Mouse (Mus musculus): ENCODE data around the gene Ppp1r12a. TPM values are rescaled to one million over a fixed set of nuclear protein-coding genes. Genes with fewer than 3 reads are reported as not detected.

Gene Ppp1r12a
- total and polyA plus RNA-seq, 3 experiments = 8.5 to 110 (median 84.0) TPM

DNA sequence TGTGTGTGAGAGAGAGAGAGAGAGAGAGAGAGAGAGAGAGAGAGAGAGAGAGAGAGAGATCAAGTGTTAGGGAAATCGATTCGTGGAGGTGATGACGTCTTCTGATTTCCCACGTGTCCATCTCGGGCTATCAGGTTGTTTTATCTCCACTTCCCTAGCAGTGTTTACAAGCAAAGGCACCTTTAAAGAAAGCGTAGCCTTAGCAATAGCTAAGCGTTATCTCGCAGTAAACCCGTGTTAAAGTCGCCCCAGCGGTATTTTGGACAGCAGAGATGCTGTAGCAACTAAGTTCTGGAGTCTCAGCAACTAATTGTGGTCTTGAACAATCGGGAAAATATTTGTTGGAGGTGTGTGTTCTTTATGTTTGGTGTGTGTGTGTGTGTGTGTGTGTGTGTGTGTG, 171.6 kb downstream of the Ppp1r12a start:
- DNase-seq = no peak

Other genes starting within 250 kb of the Ppp1r12a start
- 10 to 100 TPM; 11.5 to 11.9 TPM for gene Pawr, start 169.9 kb downstream of the Ppp1r12a start, total RNA-seq (2021)
- gene Pawr, start 169.9 kb downstream of the Ppp1r12a start, polyA plus RNA-seq (2012; rRNA removed) = 10.0 and 14.5 TPM in 2 replicates